Mouse (Mus musculus) heart, embryonic 12.5 days (tissue): ENCODE measurements around the gene Fads2. TPM values are rescaled to one million over a fixed set of nuclear protein-coding genes. Genes with fewer than 3 reads are reported as not detected.

Experiments used
- ATAC-seq: fragments of 200-750 bp; cut with Nextera tagmentation; 2 replicates; pipeline ENCODE4 v1.8.0; 2017; ENCODE audit warnings: moderate TSS enrichment, moderate library complexity; ENCODE audit not compliant: insufficient number of reproducible peaks, low FRiP score
- H3K27ac ChIP-seq: fragments of 300-500 bp; sonication (generic); 2 replicates; pipeline ENCODE4 v1.5.1; 2016; ENCODE audit warnings: mild to moderate bottlenecking, moderate library complexity; ENCODE audit not compliant: poor library complexity, severe bottlenecking
- H3K27me3 ChIP-seq: fragments of 300-500 bp; sonication (generic); replicated peaks from 2 replicates; pipeline ENCODE4 v1.6.1; 2016; ENCODE audit warnings: mild to moderate bottlenecking, moderate library complexity
- H3K36me3 ChIP-seq: fragments of 300-500 bp; sonication (generic); 2 replicates; pipeline ENCODE4 v1.6.1; 2016; ENCODE audit warnings: mild to moderate bottlenecking, moderate library complexity
- H3K4me1 ChIP-seq: fragments of 300-500 bp; sonication (generic); replicated peaks from 2 replicates; pipeline ENCODE4 v1.6.1; 2016; ENCODE audit warnings: mild to moderate bottlenecking
- H3K4me2 ChIP-seq: fragments of 300-500 bp; sonication (generic); 2 replicates; pipeline ENCODE4 v1.6.1; 2016; ENCODE audit warnings: mild to moderate bottlenecking, moderate library complexity
- H3K4me3 ChIP-seq: fragments of 300-500 bp; sonication (generic); 2 replicates; pipeline ENCODE4 v1.5.1; 2016; ENCODE audit warnings: mild to moderate bottlenecking
- H3K9ac ChIP-seq: fragments of 300-500 bp; sonication (generic); 2 replicates; pipeline ENCODE4 v1.6.1; 2016; ENCODE audit warnings: mild to moderate bottlenecking, moderate library complexity
- H3K9me3 ChIP-seq: fragments of 300-500 bp; sonication (generic); replicated peaks from 2 replicates; pipeline ENCODE4 v1.6.1; 2016; ENCODE audit warnings: mild to moderate bottlenecking, moderate library complexity
- WGBS: fragments of 180-500 bp; shearing (Covaris S2); methylation state at CpG from one replicate; pipeline ENCODE4 v1.1.7; 2016; 5-methylcytosine and 5-hydroxymethylcytosine counted together
- polyA plus RNA-seq: library from polyadenylated mRNA; unstranded; fragments of >200 nt; fragmentation: Nextera tagmentation; extraction: Ambion mirVana; gene quantifications from 2 replicates; pipeline ENCODE4 v1.2.1, GENCODE M21; 2016

Fads2 gene
- polyA plus RNA-seq, 1 experiment from 2014 or later = 66.7 TPM

- no peaks in the 10 kb centered on the region for H3K36me3 ChIP-seq
- H3K27ac ChIP-seq = peak overlapping the region; percentile 88
- peak overlapping the region; percentile 90; the same call in 1 of the 2 replicates for H3K9ac ChIP-seq
- WGBS = 10% methylated on average over 20 of the region's 20 CpGs
- H3K4me3 ChIP-seq = peak overlapping the region; percentile 75
- H3K9me3 ChIP-seq = no peaks in the 10 kb centered on the region
- peak overlapping the region; percentile 89 for H3K4me2 ChIP-seq
- no peak for ATAC-seq
- H3K27me3 ChIP-seq = no peaks in the 10 kb centered on the region
- H3K4me1 ChIP-seq = peaks cover 70% of the 10 kb centered on the region
Observed at GRCm38 (mm10) chr19:10040866-10041387, 60.6 kb downstream of the Fads2 start.

- Histone ChIP-seq H3K36me3 (peaks cover 11% of the 10 kb centered on the region; the same call in 1 of the 2 replicates), H3K4me3 (no peak overlapping the region), H3K4me2 (peak overlapping the region; percentile 42), H3K27me3 (no peaks in the 10 kb centered on the region), H3K4me1 (peaks cover 64% of the 10 kb centered on the region), H3K9ac (no peak overlapping the region), H3K27ac (peak overlapping the region; percentile 87), H3K9me3 (no peaks in the 10 kb centered on the region)
- no peak for ATAC-seq
- 67% methylated on average over 2 of the region's 2 CpGs for WGBS
Observed at GRCm38 (mm10) chr19:10039615-10040014, 61.9 kb downstream of the Fads2 start.

DNA sequence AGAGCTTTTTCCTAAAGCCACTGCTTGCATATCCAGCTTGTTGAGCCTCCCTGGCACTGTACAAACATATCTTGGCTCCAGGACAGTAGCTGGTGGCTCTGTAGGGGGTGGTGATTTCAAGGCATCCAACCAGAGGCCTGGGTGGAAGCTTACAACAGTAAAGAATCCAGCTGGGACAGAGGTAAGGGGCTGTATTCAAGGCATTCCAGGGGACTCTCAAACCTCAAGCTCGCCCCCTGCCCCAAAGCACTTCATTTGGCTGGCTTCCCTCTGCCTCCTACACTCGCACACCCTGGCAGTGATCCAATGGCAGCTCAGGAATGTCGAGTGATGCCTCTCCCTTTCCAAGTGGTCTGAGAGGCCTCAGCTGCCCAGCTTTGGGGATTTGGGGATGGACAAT lies 62.6 kb downstream of the Fads2 start:
- Histone ChIP-seq H3K4me1 (peaks cover 60% of the 10 kb centered on the region), H3K27ac (peak overlapping the region; percentile 87), H3K4me3 (no peak overlapping the region), H3K9me3 (no peaks in the 10 kb centered on the region), H3K27me3 (no peaks in the 10 kb centered on the region), H3K9ac (no peak overlapping the region), H3K36me3 (peaks cover 18% of the 10 kb centered on the region; the same call in 1 of the 2 replicates), H3K4me2 (peak overlapping the region; percentile 42)
- ATAC-seq = no peak
- 2% methylated on average over 3 of the region's 3 CpGs for WGBS

GRCm38 (mm10) chr19:10038364-10038763 lies 63.2 kb downstream of the Fads2 start:
- Histone ChIP-seq H3K4me2 (peak overlapping the region; percentile 42), H3K27ac (peak overlapping the region; percentile 87), H3K27me3 (no peaks in the 10 kb centered on the region), H3K9ac (no peak overlapping the region), H3K36me3 (peaks cover 20% of the 10 kb centered on the region; the same call in 1 of the 2 replicates), H3K4me1 (peaks cover 55% of the 10 kb centered on the region), H3K9me3 (no peaks in the 10 kb centered on the region), H3K4me3 (no peak overlapping the region)
- ATAC-seq = no peak
- WGBS = 74% methylated on average over 3 of the region's 3 CpGs

DNA sequence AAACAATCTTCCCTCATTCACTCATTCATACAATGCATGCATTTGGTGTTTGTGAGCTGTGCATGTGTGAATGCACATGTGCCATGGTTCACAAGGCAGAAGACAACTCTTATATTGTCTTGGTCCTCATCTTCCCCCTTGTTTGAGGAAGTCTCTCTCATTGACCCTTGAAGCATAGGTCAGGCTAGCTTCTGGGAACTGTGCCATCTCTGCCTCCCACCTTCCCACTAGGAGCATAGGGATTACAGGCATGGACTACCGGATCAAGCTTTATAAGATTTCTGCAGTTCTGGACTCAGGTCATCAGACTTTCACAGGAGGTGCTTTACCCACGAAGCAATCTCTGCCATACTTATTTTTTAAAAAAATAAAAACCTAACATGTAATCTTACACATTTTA lies 64.0 kb downstream of the Fads2 start:
- H3K27ac ChIP-seq = no peak overlapping the region
- H3K4me2 ChIP-seq = no peak overlapping the region
- H3K36me3 ChIP-seq = peaks cover 24% of the 10 kb centered on the region
- H3K9me3 ChIP-seq = no peaks in the 10 kb centered on the region
- H3K27me3 ChIP-seq = no peaks in the 10 kb centered on the region
- peaks cover 46% of the 10 kb centered on the region for H3K4me1 ChIP-seq
- no peak overlapping the region for H3K4me3 ChIP-seq
- 76% methylated on average over 2 of the region's 2 CpGs for WGBS
- ATAC-seq = no peak
- H3K9ac ChIP-seq = no peak overlapping the region

DNA sequence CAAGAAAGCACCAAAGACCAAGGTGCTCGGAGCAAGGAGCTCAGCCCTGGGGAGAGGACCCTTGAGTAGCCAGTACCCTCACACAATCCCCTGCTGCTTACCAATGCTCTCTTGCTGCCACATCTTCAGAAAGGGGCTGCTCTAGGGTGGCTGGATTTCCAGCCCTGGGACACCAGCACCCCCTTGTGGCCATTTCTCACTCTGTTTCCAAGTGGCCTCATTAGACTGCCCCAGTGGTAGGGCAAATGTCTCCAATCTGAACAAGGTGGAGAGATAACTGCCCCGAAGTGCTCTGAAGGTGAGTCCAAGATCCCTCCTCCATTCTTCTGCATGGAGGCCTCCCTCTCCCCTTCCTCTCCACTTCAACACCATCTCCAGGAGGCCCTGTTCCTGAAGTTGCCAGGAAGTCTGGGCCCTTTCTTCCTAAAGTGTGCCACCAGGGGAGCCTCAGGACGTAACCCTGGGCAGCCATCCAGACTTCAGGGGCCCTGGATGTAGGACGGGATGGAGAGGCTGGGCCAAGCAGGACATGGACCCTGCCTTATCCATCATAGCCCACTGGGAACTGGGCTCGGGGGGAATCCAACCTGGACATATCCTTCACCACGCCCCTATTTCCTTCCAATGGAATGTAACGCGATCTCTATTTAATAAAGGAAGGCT lies 66.6 kb downstream of the Fads2 start:
- Histone ChIP-seq H3K4me1 (peaks cover 30% of the 10 kb centered on the region), H3K4me2 (no peak overlapping the region), H3K27me3 (no peaks in the 10 kb centered on the region), H3K4me3 (no peak overlapping the region), H3K9ac (no peak overlapping the region), H3K9me3 (no peaks in the 10 kb centered on the region), H3K27ac (no peak overlapping the region), H3K36me3 (peaks cover 35% of the 10 kb centered on the region)
- WGBS = 58% methylated on average over 8 of the region's 8 CpGs
- 0 out of 2 replicates have a peak, but pooled peaks have one; percentile 36 for ATAC-seq

GRCm38 (mm10) chr19:10034356-10034755 lies 67.2 kb downstream of the Fads2 start:
- no peak overlapping the region for H3K4me2 ChIP-seq
- no peak overlapping the region for H3K4me3 ChIP-seq
- peaks cover 24% of the 10 kb centered on the region for H3K4me1 ChIP-seq
- no peaks in the 10 kb centered on the region for H3K27me3 ChIP-seq
- 84% methylated on average over 5 of the region's 5 CpGs for WGBS
- no peak overlapping the region for H3K9ac ChIP-seq
- H3K36me3 ChIP-seq = peaks cover 40% of the 10 kb centered on the region
- no peak for ATAC-seq
- no peaks in the 10 kb centered on the region for H3K9me3 ChIP-seq
- H3K27ac ChIP-seq = no peak overlapping the region

- Histone ChIP-seq H3K9ac (no peak overlapping the region), H3K4me1 (peaks cover 15% of the 10 kb centered on the region), H3K4me2 (no peak overlapping the region), H3K4me3 (no peak overlapping the region), H3K36me3 (peaks cover 49% of the 10 kb centered on the region), H3K27me3 (no peaks in the 10 kb centered on the region), H3K9me3 (no peaks in the 10 kb centered on the region), H3K27ac (no peak overlapping the region)
- WGBS = 40% methylated on average over 8 of the region's 8 CpGs
- ATAC-seq = no peak
Observed at GRCm38 (mm10) chr19:10033211-10033973, 68.2 kb downstream of the Fads2 start.

GRCm38 (mm10) chr19:10029746-10030145 lies 71.8 kb downstream of the Fads2 start:
- H3K27me3 ChIP-seq = no peaks in the 10 kb centered on the region
- H3K27ac ChIP-seq = no peak overlapping the region
- 90% methylated on average over 2 of the region's 2 CpGs for WGBS
- no peak for ATAC-seq
- H3K9ac ChIP-seq = no peak overlapping the region
- H3K4me1 ChIP-seq = peaks cover 22% of the 10 kb centered on the region
- no peak overlapping the region for H3K4me3 ChIP-seq
- H3K4me2 ChIP-seq = no peak overlapping the region
- peaks cover 61% of the 10 kb centered on the region for H3K36me3 ChIP-seq
- no peaks in the 10 kb centered on the region for H3K9me3 ChIP-seq

DNA sequence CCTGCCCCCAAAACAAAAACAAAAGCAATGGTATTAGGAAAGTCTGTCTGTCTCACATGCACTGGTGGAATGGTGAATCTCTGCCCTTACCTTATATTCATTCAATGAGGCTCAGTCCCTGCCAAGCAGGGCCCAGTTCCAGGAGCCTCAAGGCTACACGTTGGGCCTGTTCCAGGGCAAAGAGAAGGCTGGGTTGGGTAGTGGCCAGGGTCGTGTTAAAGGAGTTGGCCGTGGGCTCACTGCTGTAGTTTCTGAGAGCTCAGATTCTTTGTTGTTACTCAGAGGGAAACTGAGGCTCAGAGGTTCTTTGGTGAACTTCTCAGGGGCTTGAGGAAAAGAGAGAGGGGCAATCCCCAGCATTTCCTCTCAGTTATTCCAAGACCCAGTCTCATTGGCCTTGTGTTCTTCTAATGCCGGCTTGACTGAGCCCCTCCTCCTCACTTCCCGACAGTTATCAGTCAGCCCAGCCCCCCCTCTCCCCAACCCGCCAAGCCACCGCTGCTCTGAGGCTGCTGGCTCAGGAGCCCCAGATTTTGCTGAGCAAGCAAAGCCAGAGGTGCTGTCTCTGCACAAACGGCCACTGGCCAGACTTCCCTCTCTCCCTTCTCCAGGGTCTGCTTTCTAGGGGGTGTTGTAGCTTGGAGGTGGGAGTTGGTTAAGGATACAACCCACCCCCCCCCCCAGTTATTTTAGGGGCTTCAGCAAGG lies 76.2 kb downstream of the Fads2 start:
- Histone ChIP-seq H3K27ac (peak overlapping the region; percentile 88), H3K9me3 (no peaks in the 10 kb centered on the region), H3K4me3 (no peak overlapping the region), H3K9ac (peak overlapping the region; percentile 56), H3K36me3 (peaks cover 40% of the 10 kb centered on the region), H3K4me2 (peak overlapping the region; percentile 32), H3K27me3 (no peaks in the 10 kb centered on the region), H3K4me1 (peaks cover 59% of the 10 kb centered on the region)
- peak; percentile 69 for ATAC-seq
- WGBS = 16% methylated on average over 8 of the region's 8 CpGs

- peaks cover 78% of the 10 kb centered on the region for H3K4me1 ChIP-seq
- no peak overlapping the region for H3K9ac ChIP-seq
Observed at GRCm38 (mm10) chr19:10023304-10023758, 78.2 kb downstream of the Fads2 start.

More at GRCm38 (mm10) chr19:10023304-10023758, 78.2 kb downstream of the Fads2 start:
- Histone ChIP-seq H3K27me3 (no peaks in the 10 kb centered on the region), H3K4me3 (no peak overlapping the region), H3K4me2 (peak overlapping the region; percentile 1), H3K27ac (peak overlapping the region; percentile 88), H3K9me3 (no peaks in the 10 kb centered on the region), H3K36me3 (peaks cover 21% of the 10 kb centered on the region)
- ATAC-seq = peak; percentile 36; the same call in 1 of the 2 replicates
- 58% methylated on average over 9 of the region's 9 CpGs for WGBS
